Mouse (Mus musculus): Measurements from ENCODE around the gene Palm2.

DNA sequence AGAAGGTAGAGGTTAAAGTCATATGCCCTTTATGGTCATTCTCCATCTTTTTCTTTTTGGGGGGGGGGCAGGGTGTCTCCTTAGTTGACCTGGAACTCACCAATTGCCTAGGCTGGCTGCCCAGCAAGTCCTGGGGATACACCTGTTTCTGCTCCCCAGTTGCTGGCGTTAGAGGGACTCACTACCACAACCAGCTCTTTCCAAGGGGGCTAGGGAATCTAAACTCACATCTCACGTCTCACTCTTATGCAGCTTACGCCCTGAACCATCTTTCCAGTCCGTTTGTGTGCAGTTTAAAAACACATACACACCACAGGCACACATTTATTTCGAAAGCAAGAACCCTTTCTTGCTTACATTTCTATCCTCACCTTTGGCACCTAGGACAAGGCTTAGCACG is 99.6 kb downstream of the Palm2 start:
- no peak for TF ChIP-seq POLR2A (IDR thresholded peaks at IDR 0.05; ENCODE audit: insufficient read length, low read depth)
- TF ChIP-seq MYOG (IDR thresholded peaks at IDR 0.05; ENCODE audit: control insufficient read depth in 1 of 3, insufficient read depth in 1 of 3, insufficient read length in 2 of 3, low read depth in 2 of 3) = no peak
- no peak for TF ChIP-seq REST (IDR thresholded peaks at IDR 0.05; ENCODE audit: insufficient read depth, insufficient read length)

All from myocyte (in vitro differentiated cells).